Mouse (Mus musculus) stomach, postnatal 0 days (tissue): ENCODE measurements at regions not wholly inside any gene's neighbourhood (a gene's known extent, or its start where the extent isn't known, plus 50 kb on each side); places are given as distances from the start of the nearest gene placed in this dataset.

Experiments
- ATAC-seq: fragments of 200-750 bp; cut with Nextera tagmentation; 2 replicates; pipeline ENCODE4 v1.8.0; 2017; ENCODE audit not compliant: low FRiP score, low TSS enrichment
- DNase-seq: peaks from one replicate; pipeline ENCODE4 v3.0.0-alpha.2; 2016; ENCODE audit warnings: low spot score
- H3K27ac ChIP-seq: fragments of 300-500 bp; sonication (generic); replicated peaks from 2 replicates; pipeline ENCODE4 v1.5.1; 2014; ENCODE audit warnings: mild to moderate bottlenecking, control low read depth
- H3K27me3 ChIP-seq: fragments of 300-500 bp; sonication (generic); 2 replicates; pipeline ENCODE4 v1.6.1; 2014; ENCODE audit warnings: low read length; ENCODE audit not compliant: control insufficient read depth, insufficient read depth
- H3K36me3 ChIP-seq: fragments of 300-500 bp; sonication (generic); 2 replicates; pipeline ENCODE4 v1.6.1; 2014; ENCODE audit warnings: low read length, mixed read lengths; ENCODE audit not compliant: control insufficient read depth, insufficient read depth
- H3K4me1 ChIP-seq: fragments of 300-500 bp; sonication (generic); replicated peaks from 2 replicates; pipeline ENCODE4 v1.6.1; 2014; ENCODE audit warnings: antibody characterized with exemption; ENCODE audit not compliant: control insufficient read depth, insufficient read depth
- H3K4me2 ChIP-seq: fragments of 300-500 bp; sonication (generic); replicated peaks from 2 replicates; pipeline ENCODE4 v1.6.1; 2014; ENCODE audit warnings: low read depth, mild to moderate bottlenecking, control low read depth, moderate library complexity
- H3K4me3 ChIP-seq: fragments of 300-500 bp; sonication (generic); 2 replicates; pipeline ENCODE4 v1.5.1; 2014; ENCODE audit warnings: low read depth, low read length, control low read depth
- H3K9ac ChIP-seq: fragments of 300-500 bp; sonication (generic); 2 replicates; pipeline ENCODE4 v1.6.1; 2014; ENCODE audit warnings: mild to moderate bottlenecking, low read length, control low read depth, mixed read lengths
- H3K9me3 ChIP-seq: fragments of 300-500 bp; sonication (generic); 2 replicates; pipeline ENCODE4 v1.6.1; 2016; ENCODE audit warnings: low read length; ENCODE audit not compliant: control insufficient read depth
- CTCF ChIP-seq: IDR thresholded peaks from 2 replicates; pipeline ENCODE4 v1.5.1; 2016; ENCODE audit warnings: antibody characterized with exemption, low read depth, mild to moderate bottlenecking, moderate library complexity
- EP300 ChIP-seq: optimal IDR thresholded peaks from 2 replicates; pipeline ENCODE3; 2016; ENCODE audit warnings: antibody characterized with exemption
- WGBS: fragments of 180-500 bp; shearing (Covaris S2); extraction: QIAGEN DNeasy Blood & Tissue Kit; methylation state at CpG from one replicate; pipeline ENCODE4 v1.1.7; 2014; 5-methylcytosine and 5-hydroxymethylcytosine counted together

DNA sequence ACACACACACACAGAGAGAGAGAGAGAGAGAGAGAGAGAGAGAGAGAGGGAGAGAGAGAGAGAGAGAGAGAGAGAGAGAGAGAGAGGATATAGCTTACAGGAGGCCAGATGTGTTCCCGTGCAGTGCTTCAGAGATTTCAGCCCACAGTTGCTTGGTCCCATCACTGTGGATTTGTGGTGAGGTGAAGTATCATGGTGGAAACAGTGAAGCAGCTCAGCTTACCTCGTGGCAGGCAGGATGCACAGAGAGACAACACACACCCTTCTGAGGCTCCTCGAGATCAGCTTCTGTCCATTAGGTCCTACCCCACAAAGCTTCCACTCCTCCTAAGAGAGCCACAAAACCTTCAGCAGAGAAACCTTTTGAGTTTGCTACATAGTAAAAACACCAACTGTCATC, 261.1 kb downstream of the Uaca start:
- no peak for ATAC-seq

GRCm38 (mm10) chr9:61055928-61056730, 261.8 kb downstream of the Uaca start:
- H3K27me3 ChIP-seq: no peaks in the 10 kb centered on the region; the same call in 1 of the 2 replicates
- H3K36me3 ChIP-seq: no peaks in the 10 kb centered on the region
- no peak overlapping the region for H3K4me3 ChIP-seq
- H3K9ac ChIP-seq: no peak overlapping the region
- no peak overlapping the region for H3K4me2 ChIP-seq
- peaks cover 7% of the 10 kb centered on the region; the same call in 1 of the 2 replicates for H3K4me1 ChIP-seq
- TF ChIP-seq CTCF (no peak), EP300 (no peak)
- no peaks in the 10 kb centered on the region for H3K9me3 ChIP-seq
- 82% methylated on average over 15 of the region's 15 CpGs for WGBS
- no peak overlapping the region for H3K27ac ChIP-seq
- ATAC-seq: no peak; the same call in 1 of the 2 replicates
- no peak for DNase-seq

More for the DNA sequence above, 261.1 kb downstream of the Uaca start:
- no peak overlapping the region for H3K27ac ChIP-seq
- no peak overlapping the region for H3K9ac ChIP-seq
- no peak overlapping the region for H3K4me3 ChIP-seq
- no peak overlapping the region for H3K4me2 ChIP-seq
- H3K27me3 ChIP-seq: no peaks in the 10 kb centered on the region; the same call in 1 of the 2 replicates
- no peaks in the 10 kb centered on the region for H3K9me3 ChIP-seq
- 76% methylated on average over 3 of the region's 3 CpGs for WGBS
- no peak for TF ChIP-seq CTCF
- no peak for TF ChIP-seq EP300
- H3K36me3 ChIP-seq: no peaks in the 10 kb centered on the region
- peaks cover 7% of the 10 kb centered on the region; the same call in 1 of the 2 replicates for H3K4me1 ChIP-seq
- no peak for DNase-seq

- Histone ChIP-seq H3K9ac (no peak overlapping the region), H3K4me1 (peaks cover 7% of the 10 kb centered on the region; the same call in 1 of the 2 replicates), H3K4me3 (no peak overlapping the region), H3K36me3 (no peaks in the 10 kb centered on the region), H3K4me2 (peak overlapping the region; percentile 20; the same call in 1 of the 2 replicates), H3K27me3 (no peaks in the 10 kb centered on the region; the same call in 1 of the 2 replicates), H3K9me3 (no peaks in the 10 kb centered on the region), H3K27ac (no peak overlapping the region)
- TF ChIP-seq EP300: no peak
- WGBS: 33% methylated on average over 10 of the region's 10 CpGs
- ATAC-seq: no peak
- DNase-seq: peak; percentile 54
These were observed 262.5 kb downstream of the Uaca start for GRCm38 (mm10) chr9:61056731-61057270.

DNA sequence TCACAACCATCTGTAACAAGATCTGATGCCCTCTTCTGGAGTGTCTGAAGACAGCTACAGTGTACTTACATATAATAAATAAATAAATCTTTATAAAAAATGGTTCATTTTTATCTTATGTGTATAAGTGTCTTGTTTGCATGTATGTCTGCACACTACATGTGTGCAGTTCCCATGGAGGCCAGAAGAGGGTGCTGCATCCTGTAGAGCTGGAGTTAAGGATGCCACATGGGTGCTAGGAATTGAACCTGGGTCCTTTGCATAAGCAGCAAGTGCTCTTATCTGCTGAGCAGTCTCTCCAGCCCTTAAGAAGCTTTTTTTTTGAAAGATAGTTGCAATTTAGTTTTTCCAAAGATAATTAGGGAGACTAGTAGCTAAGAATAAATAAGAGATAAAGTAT, 264.9 kb downstream of the Uaca start:
- no peak overlapping the region for H3K4me2 ChIP-seq
- no peaks in the 10 kb centered on the region for H3K9me3 ChIP-seq
- DNase-seq (no peak), ATAC-seq (no peak)
- no peak overlapping the region for H3K9ac ChIP-seq
- H3K36me3 ChIP-seq: no peaks in the 10 kb centered on the region
- TF ChIP-seq EP300: no peak
- peak; percentile 38 for TF ChIP-seq CTCF
- H3K27ac ChIP-seq: no peak overlapping the region
- peaks cover 7% of the 10 kb centered on the region; the same call in 1 of the 2 replicates for H3K4me1 ChIP-seq
- H3K4me3 ChIP-seq: no peak overlapping the region
- H3K27me3 ChIP-seq: no peaks in the 10 kb centered on the region; the same call in 1 of the 2 replicates

GRCm38 (mm10) chr9:61060958-61061357, 266.6 kb downstream of the Uaca start:
- 46% methylated on average over 8 of the region's 8 CpGs for WGBS
- DNase-seq: no peak

More at GRCm38 (mm10) chr9:61060958-61061357, 266.6 kb downstream of the Uaca start:
- no peak for ATAC-seq
- Histone ChIP-seq H3K4me1 (peaks cover 7% of the 10 kb centered on the region; the same call in 1 of the 2 replicates), H3K4me3 (no peak overlapping the region), H3K9ac (no peak overlapping the region), H3K27ac (0 out of 2 replicates have a peak overlapping the region, but pooled peaks have one; percentile 18), H3K9me3 (no peaks in the 10 kb centered on the region), H3K27me3 (no peaks in the 10 kb centered on the region; the same call in 1 of the 2 replicates), H3K36me3 (no peaks in the 10 kb centered on the region), H3K4me2 (no peak overlapping the region)
- TF ChIP-seq CTCF (no peak), EP300 (no peak)
